In genomic region chr17:17843534-17844261, GRCm38 (mm10) we compare ENCODE assay signal across 12 mouse cellular contexts. TPM values are rescaled to one million over a fixed set of nuclear protein-coding genes. Genes with fewer than 3 reads are reported as not detected.
DNase-seq lines count a peak whose midpoint lies in the region; ATAC-seq lines count a peak whose summit lies in the region.
"Had no signal": no experiment of that assay in that cellular context is flagged by ENCODE, and none has a peak within 500 bp of the region (broad histone marks: within the 10 kb centered on the region; RNA-seq: fewer than 3 reads in every experiment).

No protein-coding gene starts in this region.

- no peak overlapping the region for H3K4me3 ChIP-seq in hindbrain, embryonic 11.5 days (ENCODE audit: low read depth, low read length)
- no peak overlapping the region for H3K4me3 ChIP-seq in hindbrain, embryonic 10.5 days
- H3K4me3 ChIP-seq in forebrain, embryonic 11.5 days (ENCODE audit: low read depth, low read length), result no peak overlapping the region
- no peak overlapping the region for H3K4me3 ChIP-seq in liver, embryonic 15.5 days (replicated peaks)

- intact Hi-C loops in gastrocnemius, postnatal 36 days (cut with DNase I), result loop anchor here (5.0 kb wide), 1 partner anchor 54 kb away; no protein-coding TSS in a partner anchor
- intact Hi-C loops in heart, postnatal 25 days (cut with DNase I), result no loop called here

- H3K4me2 ChIP-seq in hindbrain, embryonic 11.5 days (replicated peaks; ENCODE audit: low read depth, low read length), result no peak overlapping the region
- no peak overlapping the region for H3K4me2 ChIP-seq in forebrain, embryonic 11.5 days (ENCODE audit: low read depth, low read length, severe bottlenecking)
- H3K4me2 ChIP-seq in liver, embryonic 15.5 days, result no peak overlapping the region

- no peaks in the 10 kb centered on the region for H3K36me3 ChIP-seq in hindbrain, embryonic 11.5 days (ENCODE audit: control insufficient read depth, insufficient read depth, low read length)
- H3K36me3 ChIP-seq in hindbrain, embryonic 10.5 days, result peaks cover 47% of the 10 kb centered on the region
- H3K36me3 ChIP-seq in forebrain, embryonic 11.5 days (ENCODE audit: control insufficient read depth, insufficient read depth, low read length), result no peaks in the 10 kb centered on the region; the same call in 1 of the 2 replicates
- H3K36me3 ChIP-seq in liver, embryonic 15.5 days (replicated peaks), result 0 out of 2 replicates have a peak, but pooled peaks cover 5% of the 10 kb centered on the region

- H3K27ac ChIP-seq in hindbrain, embryonic 11.5 days (ENCODE audit: low read depth, low read length), result no peak overlapping the region
- no peak overlapping the region for H3K27ac ChIP-seq in hindbrain, embryonic 10.5 days
- no peak overlapping the region for H3K27ac ChIP-seq in forebrain, embryonic 11.5 days (ENCODE audit: low read depth, low read length)
- H3K27ac ChIP-seq in liver, embryonic 15.5 days (replicated peaks), result no peak overlapping the region

- peak; percentile 56 for ATAC-seq in hindbrain, embryonic 11.5 days (ENCODE audit: low FRiP score)
- peak; percentile 37 for ATAC-seq in forebrain, embryonic 11.5 days (replicated peaks; ENCODE audit: low FRiP score)
- ATAC-seq in liver, embryonic 15.5 days (ENCODE audit: insufficient read depth), result 0 out of 2 replicates have a peak, but pooled peaks have one; percentile 20

- DNase-seq in hindbrain, embryonic 11.5 days (ENCODE audit: low spot score), result no peak
- no peak for DNase-seq in hindbrain, embryonic 10.5 days (ENCODE audit: low spot score)
- peak; percentile 18 for DNase-seq in 3T3-L1 (ENCODE audit: low read depth, low spot score)
- DNase-seq in forebrain, embryonic 11.5 days (ENCODE audit: low spot score), result no peak
- DNase-seq in gastrocnemius, postnatal 36 days, result no peak
- no peak for DNase-seq in heart, postnatal 25 days (ENCODE audit: low spot score)
- DNase-seq in c-Kit-positive CD71-positive TER-119-positive erythroid progenitor cells, embryonic 14.5 days (ENCODE audit: low spot score), result no peak
- DNase-seq: adrenal gland, postnatal 14 days; heart, adult 18-20 months had no signal

- no peaks in the 10 kb centered on the region for H3K9me3 ChIP-seq in hindbrain, embryonic 11.5 days (ENCODE audit: control insufficient read depth, low read length)
- H3K9me3 ChIP-seq in hindbrain, embryonic 10.5 days, result no peaks in the 10 kb centered on the region
- no peaks in the 10 kb centered on the region for H3K9me3 ChIP-seq in forebrain, embryonic 11.5 days (ENCODE audit: control insufficient read depth, low read length)
- no peaks in the 10 kb centered on the region for H3K9me3 ChIP-seq in liver, embryonic 15.5 days (replicated peaks)

- H3K9ac ChIP-seq in hindbrain, embryonic 11.5 days (ENCODE audit: low read depth, low read length), result no peak overlapping the region
- H3K9ac ChIP-seq in forebrain, embryonic 11.5 days (ENCODE audit: low read length), result no peak overlapping the region
- no peak overlapping the region for H3K9ac ChIP-seq in liver, embryonic 15.5 days

- H3K4me1 ChIP-seq in hindbrain, embryonic 11.5 days (replicated peaks; ENCODE audit: control insufficient read depth, insufficient read depth, low read length), result peaks cover under 1% of the 10 kb centered on the region; the same call in 1 of the 2 replicates
- peaks cover 2% of the 10 kb centered on the region for H3K4me1 ChIP-seq in hindbrain, embryonic 10.5 days (replicated peaks)
- H3K4me1 ChIP-seq in forebrain, embryonic 11.5 days (replicated peaks; ENCODE audit: control insufficient read depth, insufficient read depth, low read length), result 0 out of 2 replicates have a peak, but pooled peaks cover 2% of the 10 kb centered on the region
- peaks cover 7% of the 10 kb centered on the region for H3K4me1 ChIP-seq in liver, embryonic 15.5 days (replicated peaks)

- WGBS in hindbrain, embryonic 11.5 days, result 80% methylated on average over 27 of the region's 27 CpGs
- 76% methylated on average over 27 of the region's 27 CpGs for WGBS in hindbrain, embryonic 10.5 days
- 82% methylated on average over 27 of the region's 27 CpGs for WGBS in forebrain, embryonic 11.5 days
- WGBS in liver, embryonic 15.5 days (ENCODE audit: insufficient replicate concordance), result 65% methylated on average over 27 of the region's 27 CpGs

- 0 out of 2 replicates have a peak, but pooled peaks cover 2% of the 10 kb centered on the region for H3K27me3 ChIP-seq in hindbrain, embryonic 11.5 days (ENCODE audit: control insufficient read depth, insufficient read depth, low read length)
- H3K27me3 ChIP-seq in hindbrain, embryonic 10.5 days (ENCODE audit: insufficient read depth, poor library complexity, severe bottlenecking), result peaks cover 8% of the 10 kb centered on the region; the same call in 1 of the 2 replicates
- no peaks in the 10 kb centered on the region for H3K27me3 ChIP-seq in forebrain, embryonic 11.5 days (ENCODE audit: control insufficient read depth, insufficient read depth, low read length)
- no peaks in the 10 kb centered on the region for H3K27me3 ChIP-seq in liver, embryonic 15.5 days

RNA-seq across cellular contexts. Expression of gene Has1, which starts 11.3 kb away (rescaled TPM):
- 1.2 and 2.6 TPM in 2 replicates for polyA plus RNA-seq in hindbrain, embryonic 11.5 days (2014; fragmentation: Nextera tagmentation; extraction: Ambion mirVana)
- 0.63 and 1.2 TPM in 2 replicates for polyA plus RNA-seq in hindbrain, embryonic 10.5 days (2016; fragmentation: Nextera tagmentation; extraction: Ambion mirVana)
- polyA plus RNA-seq in forebrain, embryonic 11.5 days (2014; fragmentation: Nextera tagmentation; extraction: Ambion mirVana), result 1.3 and 1.5 TPM in 2 replicates
- polyA plus RNA-seq in liver, embryonic 15.5 days (2015; fragmentation: Nextera tagmentation; extraction: Ambion mirVana), result 0.03 and 0.05 TPM in 2 replicates
- total RNA-seq in gastrocnemius, postnatal 36 days (2021), result under 1 TPM in 1 of 2 experiments, not detected in 1; 0.26 TPM
- under 1 TPM; 0.45 to 0.55 TPM for total RNA-seq in heart, postnatal 25 days (2021)
- total RNA-seq: adrenal gland, postnatal 14 days had no signal

RNA-seq across cellular contexts. Expression of gene Spaca6, which starts 16.7 kb away (rescaled TPM):
- 21.8 and 35.4 TPM in 2 replicates for polyA plus RNA-seq in hindbrain, embryonic 11.5 days (2014; fragmentation: Nextera tagmentation; extraction: Ambion mirVana)
- polyA plus RNA-seq in hindbrain, embryonic 10.5 days (2016; fragmentation: Nextera tagmentation; extraction: Ambion mirVana), result 43.9 and 44.2 TPM in 2 replicates
- 38.3 and 43.0 TPM in 2 replicates for polyA plus RNA-seq in forebrain, embryonic 11.5 days (2014; fragmentation: Nextera tagmentation; extraction: Ambion mirVana)
- 4.1 TPM in 2 replicates for polyA plus RNA-seq in liver, embryonic 15.5 days (2015; fragmentation: Nextera tagmentation; extraction: Ambion mirVana)
- 1 to 10 TPM; 8.7 to 9.4 TPM for total RNA-seq in gastrocnemius, postnatal 36 days (2021)
- 10 to 100 TPM; 12.6 to 15.2 TPM for total RNA-seq in heart, postnatal 25 days (2021)

RNA-seq across cellular contexts. Expression of gene Fpr1, which starts 40.0 kb away (rescaled TPM):
- 0.17 and 0.25 TPM in 2 replicates for polyA plus RNA-seq in hindbrain, embryonic 11.5 days (2014; fragmentation: Nextera tagmentation; extraction: Ambion mirVana)
- polyA plus RNA-seq in hindbrain, embryonic 10.5 days (2016; fragmentation: Nextera tagmentation; extraction: Ambion mirVana), result not detected in 2 replicates
- polyA plus RNA-seq in forebrain, embryonic 11.5 days (2014; fragmentation: Nextera tagmentation; extraction: Ambion mirVana), result 0.20 TPM in 1 of 2 replicates, not detected in the other
- 6.3 and 7.9 TPM in 2 replicates for polyA plus RNA-seq in liver, embryonic 15.5 days (2015; fragmentation: Nextera tagmentation; extraction: Ambion mirVana)
- total RNA-seq in gastrocnemius, postnatal 36 days (2021), result not detected
- total RNA-seq in heart, postnatal 25 days (2021), result under 1 TPM in 1 of 2 experiments, not detected in 1; 0.18 TPM
- total RNA-seq: heart, adult 18-20 months; layer of hippocampus, postnatal 25 days had no signal
- polyA plus RNA-seq: cortical plate, adult 2 months had no signal

RNA-seq across cellular contexts. Expression of gene Fpr2, which starts 43.9 kb away (rescaled TPM):
- not detected in 2 replicates for polyA plus RNA-seq in hindbrain, embryonic 11.5 days (2014; fragmentation: Nextera tagmentation; extraction: Ambion mirVana)
- polyA plus RNA-seq in hindbrain, embryonic 10.5 days (2016; fragmentation: Nextera tagmentation; extraction: Ambion mirVana), result not detected in 2 replicates
- polyA plus RNA-seq in forebrain, embryonic 11.5 days (2014; fragmentation: Nextera tagmentation; extraction: Ambion mirVana), result not detected in 2 replicates
- polyA plus RNA-seq in liver, embryonic 15.5 days (2015; fragmentation: Nextera tagmentation; extraction: Ambion mirVana), result 3.4 and 3.5 TPM in 2 replicates
- total RNA-seq in gastrocnemius, postnatal 36 days (2021), result not detected
- not detected for total RNA-seq in heart, postnatal 25 days (2021)
- total RNA-seq: adrenal gland, postnatal 14 days; heart, adult 18-20 months; layer of hippocampus, postnatal 25 days had no signal

RNA-seq across cellular contexts. Expression of gene Fpr3, which starts 44.0 kb away (rescaled TPM):
- not detected in 2 replicates for polyA plus RNA-seq in hindbrain, embryonic 11.5 days (2014; fragmentation: Nextera tagmentation; extraction: Ambion mirVana)
- not detected in 2 replicates for polyA plus RNA-seq in hindbrain, embryonic 10.5 days (2016; fragmentation: Nextera tagmentation; extraction: Ambion mirVana)
- polyA plus RNA-seq in forebrain, embryonic 11.5 days (2014; fragmentation: Nextera tagmentation; extraction: Ambion mirVana), result not detected in 2 replicates
- not detected in 2 replicates for polyA plus RNA-seq in liver, embryonic 15.5 days (2015; fragmentation: Nextera tagmentation; extraction: Ambion mirVana)
- not detected for total RNA-seq in gastrocnemius, postnatal 36 days (2021)
- total RNA-seq in heart, postnatal 25 days (2021), result not detected
- total RNA-seq: adrenal gland, postnatal 14 days; heart, adult 18-20 months; layer of hippocampus, postnatal 25 days had no signal
- polyA plus RNA-seq: cortical plate, adult 2 months had no signal
